Mouse (Mus musculus) stomach, embryonic 14.5 days (tissue): ENCODE data around the gene Tbxas1. TPM values are rescaled to one million over a fixed set of nuclear protein-coding genes. Genes with fewer than 3 reads are reported as not detected.

Experiments used
- ATAC-seq: fragments of 200-750 bp; cut with Nextera tagmentation; 2 replicates; pipeline ENCODE4 v1.8.0; 2017; ENCODE audit warnings: low read depth, moderate TSS enrichment; ENCODE audit not compliant: insufficient number of reproducible peaks, insufficient read depth, low FRiP score
- H3K27ac ChIP-seq: fragments of 300-500 bp; sonication (generic); 2 replicates; pipeline ENCODE4 v1.5.1; 2014; ENCODE audit warnings: mild to moderate bottlenecking, low read length, moderate library complexity, mixed read lengths
- H3K27me3 ChIP-seq: fragments of 300-500 bp; sonication (generic); 2 replicates; pipeline ENCODE4 v1.6.1; 2014; ENCODE audit warnings: low read length, control low read depth, mixed read lengths; ENCODE audit not compliant: control insufficient read depth, insufficient read depth
- H3K36me3 ChIP-seq: fragments of 300-500 bp; sonication (generic); 2 replicates; pipeline ENCODE4 v1.6.1; 2014; ENCODE audit warnings: mild to moderate bottlenecking, control low read depth, low read length, moderate library complexity, mixed read lengths; ENCODE audit not compliant: control insufficient read depth, insufficient read depth
- H3K4me1 ChIP-seq: fragments of 300-500 bp; sonication (generic); 2 replicates; pipeline ENCODE4 v1.6.1; 2014; ENCODE audit warnings: low read length, control low read depth, mixed read lengths; ENCODE audit not compliant: control insufficient read depth, insufficient read depth
- H3K4me2 ChIP-seq: fragments of 300-500 bp; sonication (generic); replicated peaks from 2 replicates; pipeline ENCODE4 v1.6.1; 2014; ENCODE audit warnings: low read depth, low read length, control low read depth
- H3K4me3 ChIP-seq: fragments of 300-500 bp; sonication (generic); 2 replicates; pipeline ENCODE4 v1.5.1; 2014; ENCODE audit warnings: low read depth, low read length, control low read depth
- H3K9ac ChIP-seq: fragments of 300-500 bp; sonication (generic); replicated peaks from 2 replicates; pipeline ENCODE4 v1.6.1; 2014; ENCODE audit warnings: low read depth, mild to moderate bottlenecking, control low read depth, low read length, moderate library complexity, mixed read lengths
- H3K9me3 ChIP-seq: fragments of 300-500 bp; sonication (generic); 2 replicates; pipeline ENCODE4 v1.6.1; 2016; ENCODE audit warnings: low read depth, low read length, control low read depth; ENCODE audit not compliant: control insufficient read depth
- WGBS: fragments of 180-500 bp; shearing (Covaris S2); extraction: QIAGEN DNeasy Blood & Tissue Kit; methylation state at CpG from one replicate; pipeline ENCODE4 v1.1.7; 2014; 5-methylcytosine and 5-hydroxymethylcytosine counted together
- polyA plus RNA-seq: library from polyadenylated mRNA; unstranded; fragments of >200 nt; fragmentation: Nextera tagmentation; extraction: Ambion mirVana; gene quantifications from 2 replicates; pipeline ENCODE4 v1.2.1, GENCODE M21; 2014

Gene Tbxas1
- polyA plus RNA-seq, 1 experiment from 2014 or later, result 3.3 TPM

DNA sequence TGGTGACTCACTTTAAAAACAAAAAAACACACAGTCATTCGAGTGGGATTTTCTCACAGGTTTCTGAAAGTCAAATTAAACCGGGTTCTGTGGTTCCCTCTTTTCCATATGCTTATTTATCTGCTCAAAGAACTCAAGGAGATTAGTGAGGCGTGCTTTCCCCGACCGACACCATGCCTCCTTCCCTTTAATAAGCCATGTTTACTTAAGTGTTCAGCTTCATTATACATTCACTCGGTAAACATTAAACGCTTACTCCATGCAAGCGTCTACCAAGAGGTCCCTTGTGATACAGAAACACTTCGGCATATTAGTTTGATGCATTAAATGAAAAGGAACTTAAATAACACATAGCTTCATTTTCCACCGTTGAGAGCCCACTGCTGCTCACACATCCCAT is 111.4 kb downstream of the Tbxas1 start:
- Histone ChIP-seq H3K9ac (no peak overlapping the region), H3K4me3 (no peak overlapping the region), H3K9me3 (no peaks in the 10 kb centered on the region), H3K4me1 (0 out of 2 replicates have a peak, but pooled peaks cover 4% of the 10 kb centered on the region), H3K27ac (no peak overlapping the region), H3K4me2 (no peak overlapping the region), H3K27me3 (no peaks in the 10 kb centered on the region), H3K36me3 (no peaks in the 10 kb centered on the region)
- ATAC-seq, result no peak
- 48% methylated on average over 10 of the region's 10 CpGs for WGBS

- H3K9ac ChIP-seq, result no peak overlapping the region
- 0 out of 2 replicates have a peak, but pooled peaks cover 3% of the 10 kb centered on the region for H3K4me1 ChIP-seq
- no peak for ATAC-seq
- 33% methylated on average over 4 of the region's 4 CpGs for WGBS
- H3K4me2 ChIP-seq, result no peak overlapping the region
- no peaks in the 10 kb centered on the region for H3K36me3 ChIP-seq
- no peak overlapping the region for H3K27ac ChIP-seq
- H3K4me3 ChIP-seq, result no peak overlapping the region
- no peaks in the 10 kb centered on the region for H3K9me3 ChIP-seq
- no peaks in the 10 kb centered on the region for H3K27me3 ChIP-seq
These were observed 116.8 kb downstream of the Tbxas1 start for GRCm38 (mm10) chr6:38992016-38992415.

GRCm38 (mm10) chr6:38995774-38996173 is 120.6 kb downstream of the Tbxas1 start:
- Histone ChIP-seq H3K4me3 (no peak overlapping the region), H3K9ac (no peak overlapping the region), H3K4me1 (0 out of 2 replicates have a peak, but pooled peaks cover 3% of the 10 kb centered on the region), H3K36me3 (no peaks in the 10 kb centered on the region), H3K9me3 (no peaks in the 10 kb centered on the region), H3K27me3 (no peaks in the 10 kb centered on the region), H3K27ac (no peak overlapping the region), H3K4me2 (no peak overlapping the region)
- WGBS, result 64% methylated on average over 3 of the region's 3 CpGs
- no peak; the same call in 1 of the 2 replicates for ATAC-seq

GRCm38 (mm10) chr6:38997838-38998237 is 122.6 kb downstream of the Tbxas1 start:
- Histone ChIP-seq H3K9ac (no peak overlapping the region), H3K4me2 (no peak overlapping the region), H3K4me1 (0 out of 2 replicates have a peak, but pooled peaks cover 3% of the 10 kb centered on the region), H3K27me3 (no peaks in the 10 kb centered on the region), H3K27ac (no peak overlapping the region), H3K36me3 (no peaks in the 10 kb centered on the region), H3K4me3 (no peak overlapping the region), H3K9me3 (no peaks in the 10 kb centered on the region)
- WGBS, result 52% methylated on average over 4 of the region's 4 CpGs
- ATAC-seq, result no peak

DNA sequence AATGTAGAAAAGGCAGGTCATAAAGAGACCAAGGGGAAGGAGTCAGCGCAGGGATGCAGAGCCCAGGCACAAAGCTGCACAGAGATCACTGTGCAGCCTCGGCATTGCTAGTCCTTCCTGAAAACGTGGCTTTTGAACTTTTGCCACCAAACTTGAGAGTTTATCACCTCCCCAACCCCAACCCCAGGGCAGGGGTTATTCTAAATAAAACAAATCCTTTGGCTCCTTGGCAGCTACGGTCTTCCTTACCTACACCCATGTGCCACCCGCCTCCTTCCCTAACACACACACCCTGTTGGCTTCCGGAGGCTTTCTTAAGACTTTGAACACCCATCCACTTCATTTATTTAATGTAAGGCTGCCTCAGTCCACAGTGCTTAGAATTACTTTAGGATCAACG is 127.9 kb downstream of the Tbxas1 start:
- H3K4me3 ChIP-seq, result no peak overlapping the region
- ATAC-seq, result no peak

DNA sequence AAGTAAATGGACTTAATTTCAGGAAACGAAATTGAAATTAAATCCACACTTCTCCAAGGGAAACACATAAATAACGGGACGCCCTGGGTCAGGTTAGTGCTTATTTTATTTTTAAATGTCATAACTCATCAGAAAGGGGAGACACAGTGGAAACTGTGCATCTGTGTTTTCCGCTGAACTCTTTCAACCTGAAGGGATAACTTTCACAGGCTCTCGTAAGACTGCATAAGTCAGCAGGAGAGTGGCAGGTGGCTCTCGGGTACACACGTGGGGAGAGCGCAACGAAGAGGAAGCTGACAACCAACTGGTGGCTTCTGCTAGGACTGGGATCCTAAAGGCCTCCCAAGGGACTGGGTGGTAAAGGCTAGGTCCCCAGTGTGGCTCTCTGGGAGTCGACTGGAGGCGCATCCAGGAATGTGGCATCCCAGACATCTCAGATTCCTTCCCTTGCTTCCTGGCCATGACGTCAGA is 128.8 kb downstream of the Tbxas1 start:
- Histone ChIP-seq H3K36me3 (no peaks in the 10 kb centered on the region), H3K4me2 (no peak overlapping the region), H3K4me1 (no peaks in the 10 kb centered on the region; the same call in 1 of the 2 replicates), H3K9me3 (no peaks in the 10 kb centered on the region), H3K27ac (no peak overlapping the region), H3K9ac (no peak overlapping the region), H3K27me3 (no peaks in the 10 kb centered on the region), H3K4me3 (no peak overlapping the region)
- WGBS, result 53% methylated on average over 12 of the region's 12 CpGs
- no peak for ATAC-seq

More for the DNA sequence above, 127.9 kb downstream of the Tbxas1 start:
- Histone ChIP-seq H3K36me3 (no peaks in the 10 kb centered on the region), H3K9ac (no peak overlapping the region), H3K27ac (no peak overlapping the region), H3K27me3 (no peaks in the 10 kb centered on the region), H3K4me2 (no peak overlapping the region), H3K9me3 (no peaks in the 10 kb centered on the region), H3K4me1 (no peaks in the 10 kb centered on the region; the same call in 1 of the 2 replicates)
- 40% methylated on average over 7 of the region's 7 CpGs for WGBS

DNA sequence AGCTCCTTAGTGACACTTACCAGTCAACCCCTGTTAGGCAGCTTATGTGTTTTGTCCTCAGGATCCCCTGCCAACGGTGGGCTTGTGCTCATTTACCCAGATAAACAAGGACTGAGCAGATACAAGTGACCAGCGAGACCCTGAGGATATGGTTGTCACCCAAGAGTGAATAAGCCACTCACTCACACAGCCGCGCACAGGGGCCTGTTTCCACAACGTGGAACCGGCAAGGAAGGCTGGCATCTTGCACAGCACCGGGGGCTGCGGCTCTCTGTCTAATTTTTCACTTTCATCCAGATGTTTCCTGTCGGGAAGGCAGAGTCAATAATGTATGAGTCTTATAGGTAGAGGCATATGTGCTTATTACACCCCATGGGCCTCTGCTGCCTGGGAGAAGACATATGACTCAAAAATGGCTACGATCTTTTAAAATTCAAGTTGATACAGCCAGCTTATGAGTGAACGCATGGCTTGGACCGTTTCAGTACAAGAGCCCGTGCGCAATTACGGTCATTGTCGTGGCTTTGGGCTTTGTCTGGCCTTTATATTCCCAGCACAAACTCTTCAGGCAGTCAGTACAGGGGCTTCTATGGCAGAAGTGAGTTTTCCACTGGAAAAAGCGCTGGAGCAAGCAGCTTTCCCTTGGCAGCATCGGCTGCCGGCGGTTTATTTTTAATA is 130.2 kb downstream of the Tbxas1 start:
- no peaks in the 10 kb centered on the region; the same call in 1 of the 2 replicates for H3K4me1 ChIP-seq
- no peak overlapping the region for H3K27ac ChIP-seq
- no peaks in the 10 kb centered on the region for H3K9me3 ChIP-seq
- H3K36me3 ChIP-seq, result no peaks in the 10 kb centered on the region
- H3K4me3 ChIP-seq, result no peak overlapping the region
- no peak overlapping the region for H3K9ac ChIP-seq
- WGBS, result 63% methylated on average over 20 of the region's 20 CpGs
- H3K27me3 ChIP-seq, result no peaks in the 10 kb centered on the region
- H3K4me2 ChIP-seq, result no peak overlapping the region
- ATAC-seq, result no peak

DNA sequence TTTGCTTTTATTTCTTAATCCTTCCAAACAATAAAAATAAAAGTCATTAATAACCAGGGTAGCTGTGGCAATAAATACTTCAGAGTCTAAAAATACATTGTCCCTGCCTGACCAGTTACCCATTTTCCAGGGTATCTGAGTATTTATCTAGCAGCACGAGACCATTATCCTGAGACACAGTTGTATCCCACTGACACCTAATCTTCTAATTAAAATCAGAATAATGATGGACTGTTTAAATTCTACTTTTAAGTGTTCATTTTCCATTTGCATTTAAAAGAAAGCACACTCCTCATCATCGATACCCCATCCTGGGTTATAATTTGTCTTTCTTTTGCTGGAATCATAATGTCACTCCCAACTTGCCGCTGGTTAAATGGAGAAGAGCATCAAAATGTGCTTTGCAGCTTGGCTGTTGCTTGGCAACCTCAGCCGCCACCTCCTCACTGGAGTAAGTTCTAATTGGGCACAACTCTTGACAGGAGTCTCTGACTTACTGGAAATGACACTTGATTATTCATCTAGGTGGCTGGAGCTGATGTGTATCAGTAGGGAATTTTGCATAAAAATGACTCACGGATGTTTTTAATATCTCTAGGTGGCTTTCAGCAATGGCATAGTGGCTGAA is 130.9 kb downstream of the Tbxas1 start:
- H3K27ac ChIP-seq, result no peak overlapping the region
- H3K36me3 ChIP-seq, result no peaks in the 10 kb centered on the region
- H3K27me3 ChIP-seq, result no peaks in the 10 kb centered on the region
- 84% methylated on average over 5 of the region's 5 CpGs for WGBS
- no peak overlapping the region for H3K4me2 ChIP-seq
- H3K4me1 ChIP-seq, result no peaks in the 10 kb centered on the region; the same call in 1 of the 2 replicates
- H3K4me3 ChIP-seq, result no peak overlapping the region
- ATAC-seq, result no peak
- H3K9me3 ChIP-seq, result no peaks in the 10 kb centered on the region
- no peak overlapping the region for H3K9ac ChIP-seq
